Mouse (Mus musculus) liver, embryonic 12.5 days (tissue): ENCODE measurements at regions not wholly inside any gene's neighbourhood (a gene's known extent, or its start where the extent isn't known, plus 50 kb on each side); places are given as distances from the start of the nearest gene placed in this dataset.

Source experiments
- ATAC-seq: fragments of 200-750 bp; cut with Nextera tagmentation; 2 replicates; pipeline ENCODE4 v1.8.0; 2017; ENCODE audit warnings: moderate number of reproducible peaks, mild to moderate bottlenecking, moderate library complexity
- H3K27ac ChIP-seq: fragments of 300-500 bp; sonication (generic); 2 replicates; pipeline ENCODE4 v1.5.1; 2016; ENCODE audit warnings: mild to moderate bottlenecking
- H3K27me3 ChIP-seq: fragments of 300-500 bp; sonication (generic); replicated peaks from 2 replicates; pipeline ENCODE4 v1.6.1; 2016; ENCODE audit warnings: mild to moderate bottlenecking, moderate library complexity
- H3K36me3 ChIP-seq: fragments of 300-500 bp; sonication (generic); 2 replicates; pipeline ENCODE4 v1.6.1; 2016; ENCODE audit warnings: mild to moderate bottlenecking, moderate library complexity
- H3K4me1 ChIP-seq: fragments of 300-500 bp; sonication (generic); 2 replicates; pipeline ENCODE4 v1.6.1; 2016
- H3K4me2 ChIP-seq: fragments of 300-500 bp; sonication (generic); 2 replicates; pipeline ENCODE4 v1.6.1; 2016; ENCODE audit warnings: mild to moderate bottlenecking, moderate library complexity
- H3K4me3 ChIP-seq: fragments of 300-500 bp; sonication (generic); 2 replicates; pipeline ENCODE4 v1.5.1; 2016; ENCODE audit warnings: mild to moderate bottlenecking, moderate library complexity
- H3K9ac ChIP-seq: fragments of 300-500 bp; sonication (generic); 2 replicates; pipeline ENCODE4 v1.6.1; 2016; ENCODE audit warnings: mild to moderate bottlenecking, moderate library complexity
- H3K9me3 ChIP-seq: fragments of 300-500 bp; sonication (generic); replicated peaks from 2 replicates; pipeline ENCODE4 v1.6.1; 2016; ENCODE audit warnings: mild to moderate bottlenecking, moderate library complexity
- WGBS: fragments of 180-500 bp; shearing (Covaris S2); methylation state at CpG from one replicate; pipeline ENCODE4 v1.1.7; 2016; ENCODE audit not compliant: insufficient replicate concordance; 5-methylcytosine and 5-hydroxymethylcytosine counted together

DNA sequence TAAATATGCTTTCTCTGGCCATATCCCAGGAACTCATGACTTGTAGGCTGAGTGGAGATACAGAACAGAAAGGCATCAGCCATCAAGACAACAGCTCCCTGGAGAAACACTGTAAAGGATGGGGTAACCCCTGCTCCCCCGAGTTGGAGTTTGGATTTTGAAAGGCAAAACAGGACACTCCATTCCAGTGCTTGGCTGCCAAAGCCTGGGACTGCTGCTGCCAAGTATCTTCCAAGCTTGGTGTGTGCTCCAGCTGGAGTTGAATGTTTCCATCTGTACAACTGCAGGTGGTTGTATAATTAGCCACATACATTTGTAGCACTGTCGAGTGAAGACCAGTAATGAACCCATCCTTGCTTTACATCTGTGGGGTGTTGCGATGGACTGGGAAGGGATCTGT, 62.1 kb downstream of the 4933412E24Rik start:
- Histone ChIP-seq H3K4me2 (no peak overlapping the region), H3K4me1 (no peaks in the 10 kb centered on the region), H3K27ac (no peak overlapping the region), H3K9ac (no peak overlapping the region), H3K27me3 (no peaks in the 10 kb centered on the region), H3K4me3 (no peak overlapping the region), H3K9me3 (no peaks in the 10 kb centered on the region), H3K36me3 (no peaks in the 10 kb centered on the region)
- no peak for ATAC-seq
- 54% methylated on average over 3 of the region's 3 CpGs for WGBS

GRCm38 (mm10) chr15:59953857-59954256, 62.6 kb downstream of the 4933412E24Rik start:
- 50% methylated on average over 4 of the region's 4 CpGs for WGBS
- Histone ChIP-seq H3K4me3 (no peak overlapping the region), H3K9ac (no peak overlapping the region), H3K4me1 (no peaks in the 10 kb centered on the region), H3K9me3 (no peaks in the 10 kb centered on the region), H3K27me3 (no peaks in the 10 kb centered on the region), H3K36me3 (no peaks in the 10 kb centered on the region), H3K4me2 (no peak overlapping the region), H3K27ac (no peak overlapping the region)
- no peak for ATAC-seq

- no peak overlapping the region for H3K27ac ChIP-seq
- H3K4me3 ChIP-seq = no peak overlapping the region
- 74% methylated on average over 3 of the region's 3 CpGs for WGBS
- H3K27me3 ChIP-seq = no peaks in the 10 kb centered on the region
- ATAC-seq = no peak
- H3K36me3 ChIP-seq = no peaks in the 10 kb centered on the region
- no peaks in the 10 kb centered on the region for H3K9me3 ChIP-seq
- no peak overlapping the region for H3K4me2 ChIP-seq
- H3K9ac ChIP-seq = no peak overlapping the region
- no peaks in the 10 kb centered on the region for H3K4me1 ChIP-seq
Observed at GRCm38 (mm10) chr15:59950617-59951216, 65.7 kb downstream of the 4933412E24Rik start.

DNA sequence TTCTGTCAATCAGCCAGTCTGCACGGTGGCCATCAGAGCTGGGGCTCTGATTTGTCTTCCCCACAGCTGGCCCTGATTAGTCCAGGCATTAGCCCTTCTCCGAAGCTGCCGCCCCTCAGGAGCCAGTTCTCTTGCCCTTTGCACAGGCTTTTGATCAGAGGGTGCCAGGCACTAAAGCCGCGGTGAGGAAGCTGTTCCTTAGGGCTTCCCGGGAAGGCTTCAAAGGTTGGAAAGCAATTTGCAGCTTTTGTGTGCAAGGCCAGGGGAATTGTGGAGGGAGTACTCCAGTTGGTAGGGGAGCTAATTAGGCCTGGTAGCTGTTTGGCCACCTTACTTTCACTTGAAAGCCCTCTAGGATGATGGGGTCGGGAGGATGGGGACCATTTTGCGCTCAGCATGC, 71.2 kb downstream of the 4933412E24Rik start:
- WGBS = 26% methylated on average over 8 of the region's 8 CpGs
- H3K9ac ChIP-seq = no peak overlapping the region
- no peak overlapping the region for H3K27ac ChIP-seq
- H3K36me3 ChIP-seq = no peaks in the 10 kb centered on the region
- no peaks in the 10 kb centered on the region for H3K9me3 ChIP-seq
- H3K27me3 ChIP-seq = peaks cover 8% of the 10 kb centered on the region; the same call in 1 of the 2 replicates
- no peaks in the 10 kb centered on the region for H3K4me1 ChIP-seq
- H3K4me3 ChIP-seq = no peak overlapping the region
- H3K4me2 ChIP-seq = no peak overlapping the region
- ATAC-seq = no peak

GRCm38 (mm10) chr15:59936486-59936885, 79.9 kb downstream of the 4933412E24Rik start:
- WGBS = 49% methylated on average over 5 of the region's 5 CpGs

DNA sequence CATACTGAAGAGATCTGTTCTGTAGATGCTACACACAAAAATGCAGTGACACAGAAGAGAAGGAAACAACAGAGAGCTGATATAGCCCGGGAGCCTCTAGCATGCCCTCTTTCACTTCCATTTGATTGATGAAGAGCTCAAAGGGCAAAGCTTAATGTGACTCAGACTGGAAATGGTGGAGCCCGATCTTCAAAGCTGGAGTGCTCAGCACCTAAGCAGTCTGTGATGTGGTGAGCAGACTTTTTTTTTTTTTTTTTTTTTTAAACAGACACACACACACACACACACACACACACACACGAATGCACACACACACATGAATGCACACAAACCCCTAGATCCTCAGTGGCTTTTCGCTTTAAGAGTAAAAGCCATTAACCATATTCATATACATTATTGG, 102.6 kb downstream of the 4933412E24Rik start:
- Histone ChIP-seq H3K27me3 (no peaks in the 10 kb centered on the region), H3K27ac (no peak overlapping the region), H3K4me2 (no peak overlapping the region), H3K9ac (no peak overlapping the region), H3K4me3 (no peak overlapping the region), H3K9me3 (no peaks in the 10 kb centered on the region), H3K36me3 (no peaks in the 10 kb centered on the region), H3K4me1 (no peaks in the 10 kb centered on the region)
- WGBS = 58% methylated on average over 4 of the region's 4 CpGs
- ATAC-seq = no peak

More at GRCm38 (mm10) chr15:59936486-59936885, 79.9 kb downstream of the 4933412E24Rik start:
- Histone ChIP-seq H3K4me1 (no peaks in the 10 kb centered on the region), H3K9me3 (no peaks in the 10 kb centered on the region), H3K27ac (no peak overlapping the region), H3K4me3 (no peak overlapping the region), H3K4me2 (no peak overlapping the region), H3K27me3 (no peaks in the 10 kb centered on the region), H3K36me3 (no peaks in the 10 kb centered on the region), H3K9ac (no peak overlapping the region)
- ATAC-seq = no peak

DNA sequence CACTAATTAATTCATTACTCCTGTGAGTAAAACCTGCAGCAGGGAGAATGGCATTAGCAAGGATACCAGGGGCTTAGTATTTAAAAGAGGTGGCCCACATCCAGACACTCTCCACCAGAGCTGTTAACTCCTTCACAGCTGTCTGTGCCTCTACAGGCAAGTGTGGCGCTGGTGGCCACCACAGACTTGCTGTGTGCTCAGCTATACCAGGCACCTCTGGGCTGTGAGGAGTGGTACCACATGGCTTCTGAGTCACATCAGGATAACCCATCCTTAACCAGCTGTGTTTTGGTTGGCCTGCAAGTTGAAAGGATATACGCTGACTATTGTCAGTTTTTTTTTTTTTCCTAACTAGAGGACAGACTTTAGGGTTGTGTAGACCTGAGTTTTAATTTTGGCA, 108.1 kb downstream of the 4933412E24Rik start:
- no peak for ATAC-seq
- WGBS = 61% methylated on average over 2 of the region's 2 CpGs

GRCm38 (mm10) chr15:59905832-59906797, 110.3 kb downstream of the 4933412E24Rik start:
- no peaks in the 10 kb centered on the region for H3K27me3 ChIP-seq
- 64% methylated on average over 9 of the region's 9 CpGs for WGBS
- H3K9ac ChIP-seq = no peak overlapping the region
- no peaks in the 10 kb centered on the region for H3K4me1 ChIP-seq
- H3K4me3 ChIP-seq = no peak overlapping the region
- H3K4me2 ChIP-seq = no peak overlapping the region
- ATAC-seq = no peak
- no peaks in the 10 kb centered on the region for H3K9me3 ChIP-seq
- no peak overlapping the region for H3K27ac ChIP-seq
- no peaks in the 10 kb centered on the region for H3K36me3 ChIP-seq

More for the DNA sequence above, 108.1 kb downstream of the 4933412E24Rik start:
- Histone ChIP-seq H3K4me2 (no peak overlapping the region), H3K9ac (no peak overlapping the region), H3K36me3 (no peaks in the 10 kb centered on the region), H3K4me3 (no peak overlapping the region), H3K4me1 (no peaks in the 10 kb centered on the region), H3K27me3 (no peaks in the 10 kb centered on the region), H3K9me3 (no peaks in the 10 kb centered on the region), H3K27ac (no peak overlapping the region)

GRCm38 (mm10) chr15:59904741-59905140, 111.7 kb downstream of the 4933412E24Rik start:
- no peak for ATAC-seq
- no peak overlapping the region for H3K4me2 ChIP-seq
- no peak overlapping the region for H3K4me3 ChIP-seq
- H3K36me3 ChIP-seq = no peaks in the 10 kb centered on the region
- H3K4me1 ChIP-seq = no peaks in the 10 kb centered on the region
- no peak overlapping the region for H3K27ac ChIP-seq
- no peak overlapping the region for H3K9ac ChIP-seq
- no peaks in the 10 kb centered on the region for H3K9me3 ChIP-seq
- 51% methylated on average over 5 of the region's 5 CpGs for WGBS
- H3K27me3 ChIP-seq = no peaks in the 10 kb centered on the region

- H3K27me3 ChIP-seq = no peaks in the 10 kb centered on the region
- no peaks in the 10 kb centered on the region for H3K4me1 ChIP-seq
- 65% methylated on average over 2 of the region's 2 CpGs for WGBS
- no peaks in the 10 kb centered on the region for H3K9me3 ChIP-seq
- no peak overlapping the region for H3K4me3 ChIP-seq
- H3K9ac ChIP-seq = no peak overlapping the region
- no peak overlapping the region for H3K4me2 ChIP-seq
- no peak for ATAC-seq
- H3K36me3 ChIP-seq = no peaks in the 10 kb centered on the region
- no peak overlapping the region for H3K27ac ChIP-seq
Observed at GRCm38 (mm10) chr15:59888996-59889395, 127.4 kb downstream of the 4933412E24Rik start.

GRCm38 (mm10) chr15:59888131-59888459, 128.3 kb downstream of the 4933412E24Rik start:
- Histone ChIP-seq H3K4me1 (no peaks in the 10 kb centered on the region), H3K36me3 (no peaks in the 10 kb centered on the region), H3K27ac (no peak overlapping the region), H3K27me3 (no peaks in the 10 kb centered on the region), H3K9me3 (no peaks in the 10 kb centered on the region), H3K9ac (no peak overlapping the region), H3K4me2 (no peak overlapping the region), H3K4me3 (no peak overlapping the region)
- ATAC-seq = no peak
- WGBS = 20% methylated on average over 2 of the region's 2 CpGs

DNA sequence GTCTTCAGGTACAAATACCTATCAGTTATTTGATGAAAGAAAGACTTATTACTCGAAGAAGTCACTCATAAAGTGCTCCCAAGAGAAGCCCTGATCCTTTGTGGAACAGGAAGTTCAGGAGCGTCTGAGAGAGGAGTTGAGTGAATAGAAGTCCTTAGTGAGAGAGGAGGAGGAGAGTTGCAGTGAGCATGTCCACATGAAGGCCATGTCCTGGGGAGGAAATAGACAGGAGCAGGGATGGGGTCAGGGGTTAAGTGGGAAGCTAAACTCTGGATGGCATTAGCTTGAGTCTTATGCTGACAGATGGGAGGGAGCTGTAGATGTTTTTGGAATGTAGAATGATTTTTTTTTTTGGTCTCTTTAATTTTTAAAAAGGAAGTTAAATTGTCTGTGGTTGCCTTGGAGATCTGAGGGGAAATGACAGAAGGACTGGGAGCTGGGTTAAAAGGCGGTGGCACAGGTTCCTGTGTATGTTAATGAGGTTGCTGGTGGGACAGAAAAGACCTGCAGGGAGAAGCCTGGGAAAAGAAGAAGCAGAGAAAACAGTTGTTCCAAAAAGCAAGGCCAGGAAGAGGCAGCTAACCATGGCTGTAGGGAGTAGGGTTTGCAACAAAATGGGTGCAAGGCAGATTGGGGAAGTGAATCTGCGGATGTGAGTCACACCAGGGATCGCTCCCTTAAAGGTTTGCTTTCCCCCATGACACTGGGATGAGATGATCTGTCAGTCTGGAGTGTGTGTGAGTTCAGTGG, 128.9 kb downstream of the 4933412E24Rik start:
- H3K9me3 ChIP-seq = no peaks in the 10 kb centered on the region
- H3K9ac ChIP-seq = no peak overlapping the region
- H3K4me1 ChIP-seq = no peaks in the 10 kb centered on the region
- 29% methylated on average over 5 of the region's 5 CpGs for WGBS
- ATAC-seq = no peak
- no peak overlapping the region for H3K27ac ChIP-seq
- no peaks in the 10 kb centered on the region for H3K27me3 ChIP-seq
- H3K4me2 ChIP-seq = no peak overlapping the region
- H3K4me3 ChIP-seq = no peak overlapping the region
- no peaks in the 10 kb centered on the region for H3K36me3 ChIP-seq
